9 mouse cellular contexts compared by ENCODE assay signal in genomic region chrX:41401590-41402240, GRCm38 (mm10). TPM values are rescaled to one million over a fixed set of nuclear protein-coding genes. Genes with fewer than 3 reads are reported as not detected.
DNase-seq lines count a peak whose midpoint lies in the region; ATAC-seq and TF ChIP-seq lines count a peak whose summit lies in the region.
"Had no signal": no experiment of that assay in that cellular context is flagged by ENCODE, and none has a peak within 500 bp of the region (broad histone marks: within the 10 kb centered on the region; RNA-seq: fewer than 3 reads in every experiment).

No protein-coding gene starts in this region.

- no peak for TF ChIP-seq CTCF in lung, embryonic 14.5 days (IDR thresholded peaks at IDR 0.05; ENCODE audit: low read depth)

- peak; percentile 36 for DNase-seq in lung, embryonic 14.5 days
- DNase-seq in lung, adult 18-20 months: no peak
- peak; percentile 42 for DNase-seq in embryo, embryonic 9.5 days (ENCODE audit: extremely low spot score)
- peak; percentile 9 to 18 for DNase-seq in heart, postnatal 10 days
- DNase-seq in kidney, postnatal 36 days: peak; percentile 44 to 52
- DNase-seq in frontal cortex, postnatal 36 days (ENCODE audit: low spot score in 2 of 2): no peak
- no peak for DNase-seq in cerebellum, adult 9-10 months

- peak; percentile 36; the same call in 1 of the 2 replicates for ATAC-seq in lung, embryonic 14.5 days (ENCODE audit: insufficient read depth)
- peak; percentile 59 for ATAC-seq in midbrain, embryonic 13.5 days

- no peaks in the 10 kb centered on the region for H3K9me3 ChIP-seq in lung, embryonic 14.5 days (ENCODE audit: low read depth, low read length)
- no peaks in the 10 kb centered on the region for H3K9me3 ChIP-seq in midbrain, embryonic 13.5 days

- peak overlapping the region; percentile 39 for H3K4me3 ChIP-seq in lung, embryonic 14.5 days (ENCODE audit: low read depth, low read length)
- peak overlapping the region; percentile 48 for H3K4me3 ChIP-seq in midbrain, embryonic 13.5 days (replicated peaks)
- H3K4me3 ChIP-seq: myocyte had no signal

- H3K4me1 ChIP-seq in lung, embryonic 14.5 days (ENCODE audit: insufficient read depth): no peaks in the 10 kb centered on the region
- H3K4me1 ChIP-seq in midbrain, embryonic 13.5 days (replicated peaks): peaks cover 13% of the 10 kb centered on the region; the same call in 1 of the 2 replicates

- no peaks in the 10 kb centered on the region for H3K27me3 ChIP-seq in lung, embryonic 14.5 days (ENCODE audit: insufficient read depth, low read length)
- no peaks in the 10 kb centered on the region for H3K27me3 ChIP-seq in midbrain, embryonic 13.5 days

- no peaks in the 10 kb centered on the region for H3K36me3 ChIP-seq in lung, embryonic 14.5 days (ENCODE audit: insufficient read depth)
- no peaks in the 10 kb centered on the region for H3K36me3 ChIP-seq in midbrain, embryonic 13.5 days

- 8% methylated on average over 20 of the region's 20 CpGs for WGBS in lung, embryonic 14.5 days
- 18% methylated on average over 20 of the region's 20 CpGs for WGBS in midbrain, embryonic 13.5 days

- peak overlapping the region; percentile 18 for H3K9ac ChIP-seq in lung, embryonic 14.5 days
- H3K9ac ChIP-seq in midbrain, embryonic 13.5 days (replicated peaks): peak overlapping the region; percentile 61

- H3K27ac ChIP-seq in lung, embryonic 14.5 days (ENCODE audit: low read depth): peak overlapping the region; percentile 13; the same call in 1 of the 2 replicates
- peak overlapping the region; percentile 25; the same call in 1 of the 2 replicates for H3K27ac ChIP-seq in midbrain, embryonic 13.5 days

- intact Hi-C loops in heart, postnatal 10 days (cut with DNase I): loop anchor here (10.0 kb wide), 1 partner anchor 213 kb away; no protein-coding TSS in a partner anchor

- peak overlapping the region; percentile 62 for H3K4me2 ChIP-seq in lung, embryonic 14.5 days
- H3K4me2 ChIP-seq in midbrain, embryonic 13.5 days (replicated peaks): peak overlapping the region; percentile 64

RNA-seq across cellular contexts. Expression of gene Gria3, which starts 1.1 kb away (rescaled TPM):
- polyA plus RNA-seq in lung, embryonic 14.5 days (2014; fragmentation: Nextera tagmentation; extraction: Ambion mirVana): 7.4 and 11.3 TPM in 2 replicates
- total RNA-seq in heart, postnatal 10 days (2021): 1 to 10 TPM; 2.4 to 2.7 TPM
- 11.5 and 12.1 TPM in 2 replicates for polyA plus RNA-seq in midbrain, embryonic 13.5 days (2015; fragmentation: Nextera tagmentation; extraction: Ambion mirVana)

Comparison
In these comparisons a context has a peak if more than half of its experiments do, and no peak if none do; other contexts are left out.
1. DNase-seq: peak in lung, embryonic 14.5 days (single experiment), embryo, embryonic 9.5 days (single experiment), heart, postnatal 10 days (2 of 2) and kidney, postnatal 36 days (2 of 2); none in lung, adult 18-20 months (0 of 2), frontal cortex, postnatal 36 days (0 of 2) and cerebellum, adult 9-10 months (single experiment).